Mouse (Mus musculus): Measurements from ENCODE around the gene Pip5k1a.
"Not testable (repeated sequence)": the region's sequence is repeated elsewhere in the genome, so short reads cannot be mapped to it uniquely, and the experiment has no call there.

The Pip5k1a gene

GRCm38 (mm10) chr3:95106338-95107117 lies at the start of gene Pip5k1a:
Gene Pip5k1a, minus strand, starts transcription at chr3:95106930.
- DNase-seq = peak; percentile 97

DNA sequence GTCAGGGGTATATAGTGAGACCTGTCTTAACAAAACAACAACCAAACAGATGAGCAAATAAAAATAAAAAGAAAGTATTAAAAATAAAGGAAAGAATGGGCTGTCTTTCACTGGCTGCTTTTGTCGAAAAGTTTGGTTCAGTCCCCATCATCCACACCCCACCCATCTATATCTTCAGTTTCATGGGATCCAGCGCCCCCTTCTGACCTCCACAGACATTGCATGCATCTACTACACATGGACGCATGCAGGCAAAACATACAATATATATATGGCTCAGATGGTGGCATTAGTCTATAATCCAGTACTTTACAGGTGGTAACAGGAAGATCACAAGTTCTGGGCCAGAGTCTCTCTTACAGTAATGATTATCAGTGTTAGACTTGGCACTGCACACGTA lies 47.1 kb upstream of the Pip5k1a start:
- no peak for DNase-seq

GRCm38 (mm10) chr3:95147924-95148323 lies 41.2 kb upstream of the Pip5k1a start:
- no peak for DNase-seq

GRCm38 (mm10) chr3:95142617-95143011 lies 35.9 kb upstream of the Pip5k1a start:
- DNase-seq = peak; percentile 75

DNA sequence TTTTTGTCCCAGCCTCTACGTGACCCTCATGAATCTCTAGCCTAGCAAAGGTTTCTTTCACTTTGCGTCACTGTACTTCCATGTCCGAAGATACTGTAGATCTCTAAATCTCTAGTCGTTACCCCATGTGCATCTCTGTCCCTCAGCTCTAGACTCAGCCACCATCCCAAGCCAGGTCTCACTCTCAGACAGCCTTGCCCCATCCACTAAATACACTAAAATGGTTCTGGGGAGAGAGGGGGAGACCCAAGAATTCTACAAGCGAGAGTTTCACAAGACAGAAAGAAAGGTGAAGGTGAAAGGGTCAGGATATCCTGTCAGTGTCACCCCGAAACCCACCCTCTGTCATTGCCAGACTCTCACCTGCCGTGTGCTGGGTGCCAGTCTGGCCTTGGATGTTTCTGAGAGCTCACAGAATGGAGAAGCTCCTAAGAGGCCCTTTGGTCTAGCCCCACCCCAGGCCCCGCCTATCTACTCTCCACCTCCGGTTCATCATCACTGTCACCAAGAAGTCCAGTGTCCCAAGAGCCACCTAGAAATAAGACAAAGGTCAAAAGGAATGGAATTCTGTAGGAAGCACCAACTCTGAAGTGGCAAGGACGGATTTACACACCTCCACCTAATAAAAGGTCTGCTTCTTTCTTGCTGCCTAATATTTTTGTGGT lies 35.4 kb upstream of the Pip5k1a start, which contains the start of gene Tnfaip8l2:
Tnfaip8l2 (minus strand) TSS at position 409 of the 665 bp plus-strand sequence.
- DNase-seq = peak; percentile 59

DNA sequence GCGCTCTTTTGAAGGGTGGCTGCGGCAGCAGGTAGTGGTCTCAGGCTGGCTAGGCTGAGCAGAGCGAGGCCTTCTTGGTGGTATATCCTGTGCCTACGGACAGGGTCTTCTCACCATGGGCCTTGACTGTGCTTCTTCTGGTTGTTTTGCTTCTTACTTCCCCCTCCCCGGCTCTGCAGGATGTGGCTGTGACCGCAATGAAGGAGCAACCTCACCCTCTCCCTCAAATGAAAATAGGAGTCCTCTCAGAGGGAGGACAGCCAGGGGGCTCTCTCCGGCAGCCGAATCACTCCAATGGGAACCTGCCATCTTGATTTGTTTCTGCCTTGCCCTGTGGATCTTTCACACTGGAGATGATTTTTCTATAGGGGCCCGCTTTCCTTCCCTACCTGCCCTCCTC lies 34.7 kb upstream of the Pip5k1a start:
- peak; percentile 59 for DNase-seq

- DNase-seq = no peak
Observed at GRCm38 (mm10) chr3:95140795-95141194, 34.1 kb upstream of the Pip5k1a start.

DNA sequence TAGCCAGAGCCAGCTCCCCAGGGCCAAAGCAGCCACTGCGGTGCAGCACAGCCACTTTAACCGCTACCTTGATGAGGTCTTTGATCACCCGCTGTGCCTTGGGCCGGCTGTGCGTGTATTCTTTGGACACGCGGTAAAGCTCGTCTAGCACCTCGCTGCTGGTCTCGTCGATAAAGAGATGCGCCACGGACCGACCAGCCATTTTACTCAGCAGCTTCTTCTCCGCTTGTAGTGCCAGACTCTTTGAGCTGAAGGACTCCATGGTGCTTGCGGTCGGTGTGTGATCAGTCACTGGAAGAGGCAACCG lies 33.5 kb upstream of the Pip5k1a start:
- no peak for DNase-seq

DNA sequence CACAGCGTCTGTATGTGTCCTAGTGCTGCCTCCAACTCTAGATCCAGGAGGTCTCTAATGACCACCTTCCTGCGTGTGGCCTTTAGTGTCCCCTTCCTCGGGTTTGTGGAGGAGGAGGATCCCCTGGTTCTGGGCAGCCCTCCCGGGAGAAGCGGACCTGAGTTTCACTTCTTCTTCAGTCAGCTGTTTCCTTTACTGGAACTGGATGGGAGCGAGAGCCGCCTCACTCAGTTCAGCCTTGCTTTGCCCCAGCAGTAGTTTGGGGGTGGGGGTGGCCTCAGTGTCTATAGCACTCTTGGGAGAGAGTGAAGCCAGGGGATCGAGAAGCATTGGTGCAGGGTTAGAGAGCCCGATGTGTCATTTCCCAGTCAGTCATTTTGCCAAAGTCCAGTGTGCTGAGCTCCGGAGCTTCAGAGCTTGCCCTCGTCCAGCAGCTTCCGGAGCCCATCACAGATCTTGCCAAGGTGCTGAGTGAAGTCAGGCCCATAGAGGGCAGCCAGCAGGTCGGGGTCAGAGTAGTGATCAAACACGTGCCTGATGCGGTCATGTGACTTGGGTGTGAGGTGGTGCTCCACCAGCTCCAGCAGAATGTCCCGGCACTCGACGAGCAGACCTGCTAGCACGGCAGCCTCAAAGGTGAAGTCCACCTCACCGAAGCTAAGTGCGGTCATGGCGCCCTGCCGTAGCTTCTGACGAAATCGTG lies 33.0 kb upstream of the Pip5k1a start:
- peak; percentile 54 for DNase-seq

DNA sequence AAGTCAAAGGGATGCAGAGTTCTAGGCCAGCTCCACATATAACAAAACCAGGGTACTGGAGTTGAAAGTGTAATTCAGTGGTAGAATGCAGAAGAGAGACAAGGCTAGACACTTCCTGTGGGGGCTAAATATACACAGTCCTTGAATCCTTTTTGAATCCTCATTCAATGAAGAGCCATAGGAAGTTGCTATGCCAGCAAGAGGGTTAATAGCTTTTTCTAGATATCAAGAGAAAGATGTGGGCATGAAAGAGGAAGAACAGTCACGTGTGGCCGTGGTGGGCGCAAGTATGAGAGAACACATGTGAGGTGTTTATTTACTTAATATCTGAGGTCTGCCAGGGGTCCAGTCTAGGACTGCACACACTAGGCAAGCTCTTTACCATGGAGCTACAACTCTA lies 29.6 kb upstream of the Pip5k1a start:
- no peak for DNase-seq

GRCm38 (mm10) chr3:95135433-95136052 lies 28.8 kb upstream of the Pip5k1a start:
- DNase-seq = no peak

DNA sequence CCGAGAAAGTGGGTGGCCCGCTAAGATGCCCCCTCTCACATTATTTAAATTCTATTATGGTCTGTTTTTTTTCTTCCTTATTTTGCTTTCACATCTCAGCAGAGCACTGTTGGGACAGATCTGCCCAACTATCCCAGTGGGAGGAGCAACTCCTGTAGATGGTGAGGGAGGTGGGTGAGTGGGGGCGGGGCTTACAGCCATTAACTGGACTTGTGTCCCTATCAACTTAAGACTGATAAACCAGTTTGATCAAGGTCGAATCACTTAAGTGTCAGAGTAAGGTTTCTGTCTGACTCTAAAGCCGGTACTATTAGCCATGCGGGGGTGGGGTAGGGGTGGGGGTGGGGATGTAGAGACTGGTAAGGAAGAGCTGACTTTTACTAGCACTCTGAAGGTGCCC lies 28.3 kb upstream of the Pip5k1a start:
- peak; percentile 78 for DNase-seq

DNA sequence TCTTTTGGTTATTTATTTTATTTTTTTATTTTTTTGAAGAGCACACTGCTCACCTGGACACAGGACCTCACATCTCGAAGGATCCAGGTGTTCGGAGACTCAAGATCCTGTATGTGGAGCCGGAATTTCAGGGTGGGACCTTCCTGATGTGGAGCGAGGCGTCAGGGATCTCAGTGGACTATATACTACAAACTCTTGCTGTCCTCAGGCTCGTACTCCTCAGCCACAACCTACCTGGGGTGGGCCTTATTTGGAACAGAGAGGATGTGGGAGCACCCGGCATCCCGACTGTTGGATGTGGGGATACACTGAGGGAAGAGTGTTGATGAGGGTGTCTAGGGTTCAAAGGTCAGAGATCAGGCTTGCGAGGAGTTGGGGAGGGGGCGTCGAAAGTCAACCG lies 27.4 kb upstream of the Pip5k1a start:
- not testable (repeated sequence) for DNase-seq

DNA sequence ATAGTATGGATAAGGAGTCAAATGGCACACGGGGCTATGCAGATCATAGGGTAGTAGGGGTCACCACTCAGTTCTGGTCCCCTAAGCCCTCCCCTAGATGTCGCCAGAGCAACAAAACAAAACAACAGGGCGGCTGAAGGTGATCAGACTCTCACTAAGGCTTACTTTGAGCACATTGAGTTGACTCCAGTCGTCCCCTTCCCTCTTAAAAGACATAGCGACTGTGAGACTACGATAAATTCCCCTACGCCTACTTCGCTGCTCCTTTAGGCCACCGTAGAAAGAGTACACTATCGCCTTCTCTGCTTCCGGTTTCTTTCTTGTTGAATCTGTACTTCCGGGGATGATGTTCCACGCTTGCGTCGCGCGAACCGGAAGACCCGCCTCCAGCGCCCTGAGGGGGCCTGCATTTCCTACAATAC lies 27.0 kb upstream of the Pip5k1a start, which contains the start of the genes Scnm1 and Lysmd1:
Scnm1 (minus strand) TSS at position 332 of the 422 bp plus-strand sequence.
Lysmd1 (plus strand) TSS at position 409 of the 422 bp plus-strand sequence.
- peak; percentile 97 for DNase-seq

DNA sequence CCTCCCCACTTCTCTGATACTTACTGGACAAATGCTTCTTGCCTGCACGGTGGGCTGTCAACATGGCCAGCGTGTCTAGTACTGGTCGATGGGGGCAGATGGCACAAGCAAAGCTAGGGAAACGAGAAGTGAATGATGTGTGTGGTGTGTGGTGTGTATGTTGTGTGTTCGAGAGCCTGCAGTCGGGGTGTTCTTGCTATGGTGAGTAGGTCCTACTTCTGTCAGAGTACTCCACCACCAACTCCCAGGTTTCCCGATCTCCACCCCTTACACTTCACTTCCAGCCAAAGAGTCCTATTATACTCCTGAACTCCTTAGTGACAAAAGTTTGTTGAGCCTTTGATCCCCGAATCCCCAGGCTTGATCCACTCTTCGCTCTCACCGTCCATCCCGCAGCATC lies 26.4 kb upstream of the Pip5k1a start:
- DNase-seq = no peak

GRCm38 (mm10) chr3:95132389-95132788 lies 25.7 kb upstream of the Pip5k1a start:
- not testable (repeated sequence) for DNase-seq

GRCm38 (mm10) chr3:95130081-95130480 lies 23.4 kb upstream of the Pip5k1a start:
- DNase-seq = no peak

- DNase-seq = no peak
Observed at GRCm38 (mm10) chr3:95129226-95129651, 22.5 kb upstream of the Pip5k1a start.

DNA sequence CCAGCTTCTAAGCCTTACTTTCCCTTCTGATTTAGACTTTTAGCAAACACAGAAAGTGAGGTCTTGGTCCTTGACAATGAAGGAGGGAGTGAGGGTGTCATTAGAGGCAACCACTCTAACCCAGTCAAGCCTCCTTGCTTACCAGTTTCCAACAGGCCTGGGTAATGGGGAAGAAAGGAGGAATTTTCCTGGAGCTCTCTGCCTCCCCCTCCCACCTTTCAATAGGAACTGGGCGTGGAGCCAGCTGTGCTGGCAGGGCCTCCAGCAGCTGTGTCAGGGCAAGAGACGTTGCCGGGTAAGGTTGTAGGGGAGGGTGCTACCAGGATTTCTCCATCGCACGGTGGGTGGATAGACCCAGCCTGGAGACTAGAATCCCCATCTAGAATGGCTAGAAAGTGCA lies 18.2 kb upstream of the Pip5k1a start:
- no peak for DNase-seq

- no peak for DNase-seq
Observed at GRCm38 (mm10) chr3:95124246-95124645, 17.5 kb upstream of the Pip5k1a start, which contains the start of gene Tmod4. Gene Tmod4, plus strand, starts transcription at chr3:95124476.

DNA sequence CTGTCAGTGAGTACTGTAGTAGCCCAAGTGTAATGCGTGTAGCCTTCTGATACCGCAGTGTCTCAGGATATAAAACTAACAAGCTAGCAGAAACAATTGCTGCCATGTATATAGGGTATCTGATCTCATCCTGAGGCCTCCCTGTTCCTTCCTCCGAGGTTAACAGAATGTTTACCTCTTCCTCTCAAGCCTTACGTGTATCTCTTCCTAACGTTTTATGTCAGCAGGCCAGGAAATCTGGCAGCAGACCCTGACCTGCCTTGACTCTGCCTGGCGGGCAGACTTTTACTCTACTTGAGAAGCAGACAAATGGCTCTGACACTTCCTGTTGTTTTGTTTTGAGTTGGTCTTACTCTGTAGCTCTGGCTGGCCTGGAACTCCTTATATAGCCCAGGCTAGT lies 14.8 kb upstream of the Pip5k1a start:
- no peak for DNase-seq

GRCm38 (mm10) chr3:95117751-95118150 lies 11.0 kb upstream of the Pip5k1a start:
- no peak for DNase-seq

GRCm38 (mm10) chr3:95112760-95113159 lies 6.0 kb upstream of the Pip5k1a start:
- no peak for DNase-seq

Data from layer of hippocampus, adult 9-11 months (tissue).